Mouse (Mus musculus) stomach, embryonic 15.5 days (tissue): Measurements from ENCODE around the gene Dok3. TPM values are rescaled to one million over a fixed set of nuclear protein-coding genes. Genes with fewer than 3 reads are reported as not detected.

Experiments
- ATAC-seq: fragments of 200-750 bp; cut with Nextera tagmentation; 2 replicates; pipeline ENCODE4 v1.8.0; 2017; ENCODE audit warnings: low read depth, moderate number of reproducible peaks, moderate TSS enrichment; ENCODE audit not compliant: insufficient read depth, low FRiP score
- H3K27ac ChIP-seq: fragments of 300-500 bp; sonication (generic); 2 replicates; pipeline ENCODE4 v1.5.1; 2015; ENCODE audit warnings: mild to moderate bottlenecking, inconsistent platforms
- H3K27me3 ChIP-seq: fragments of 300-500 bp; sonication (generic); replicated peaks from 2 replicates; pipeline ENCODE4 v1.6.1; 2015; ENCODE audit warnings: inconsistent platforms
- H3K36me3 ChIP-seq: fragments of 300-500 bp; sonication (generic); 2 replicates; pipeline ENCODE4 v1.6.1; 2015; ENCODE audit warnings: inconsistent platforms
- H3K4me1 ChIP-seq: fragments of 300-500 bp; sonication (generic); 2 replicates; pipeline ENCODE4 v1.6.1; 2015; ENCODE audit warnings: inconsistent platforms
- H3K4me2 ChIP-seq: fragments of 300-500 bp; sonication (generic); 2 replicates; pipeline ENCODE4 v1.6.1; 2015; ENCODE audit warnings: mild to moderate bottlenecking, inconsistent platforms
- H3K4me3 ChIP-seq: fragments of 300-500 bp; sonication (generic); replicated peaks from 2 replicates; pipeline ENCODE4 v1.5.1; 2015; ENCODE audit warnings: inconsistent platforms
- H3K9ac ChIP-seq: fragments of 300-500 bp; sonication (generic); 2 replicates; pipeline ENCODE4 v1.6.1; 2015; ENCODE audit warnings: inconsistent platforms
- H3K9me3 ChIP-seq: fragments of 300-500 bp; sonication (generic); 2 replicates; pipeline ENCODE4 v1.6.1; 2016; ENCODE audit warnings: inconsistent platforms
- WGBS: fragments of 180-500 bp; shearing (Covaris S2); methylation state at CpG from one replicate; pipeline ENCODE4 v1.1.7; 2015; 5-methylcytosine and 5-hydroxymethylcytosine counted together
- polyA plus RNA-seq: library from polyadenylated mRNA; unstranded; fragments of >200 nt; fragmentation: Nextera tagmentation; extraction: Ambion mirVana; gene quantifications from 2 replicates; pipeline ENCODE4 v1.2.1, GENCODE M21; 2015

Gene Dok3
- polyA plus RNA-seq, 1 experiment from 2014 or later, result 5.3 TPM

- WGBS, result 42% methylated on average over 9 of the region's 9 CpGs
- H3K4me2 ChIP-seq, result peak overlapping the region; percentile 87
- no peaks in the 10 kb centered on the region for H3K9me3 ChIP-seq
- peak overlapping the region; percentile 90 for H3K4me3 ChIP-seq
- ATAC-seq, result no peak
- H3K4me1 ChIP-seq, result peaks cover 36% of the 10 kb centered on the region
- H3K36me3 ChIP-seq, result peaks cover 8% of the 10 kb centered on the region; the same call in 1 of the 2 replicates
- no peak overlapping the region for H3K9ac ChIP-seq
- no peaks in the 10 kb centered on the region for H3K27me3 ChIP-seq
- H3K27ac ChIP-seq, result no peak overlapping the region
These were observed 15.3 kb downstream of the Dok3 start for GRCm38 (mm10) chr13:55513828-55514227.

- peak within 1 kb of the TSS; percentile 90 for H3K4me3 ChIP-seq
- under 1% methylated on average over 55 of the region's 55 CpGs for WGBS
- H3K4me1 ChIP-seq, result peaks cover 41% of the 10 kb centered on the region
- H3K27me3 ChIP-seq, result no peaks in the 10 kb centered on the region
- H3K27ac ChIP-seq, result peak within 1 kb of the TSS; percentile 94
- ATAC-seq, result peak; percentile 53
- H3K9me3 ChIP-seq, result no peaks in the 10 kb centered on the region
- H3K4me2 ChIP-seq, result peak within 1 kb of the TSS; percentile 87
- H3K36me3 ChIP-seq, result peaks cover 14% of the 10 kb centered on the region; the same call in 1 of the 2 replicates
- H3K9ac ChIP-seq, result peak within 1 kb of the TSS; percentile 88
These were observed 15.9 kb downstream of the Dok3 start, which contains the start of gene Pdlim7 for GRCm38 (mm10) chr13:55513111-55513748. Gene Pdlim7, minus strand, starts transcription at chr13:55513676.

- Histone ChIP-seq H3K9me3 (no peaks in the 10 kb centered on the region), H3K36me3 (peaks cover 21% of the 10 kb centered on the region), H3K4me2 (peak overlapping the region; percentile 87), H3K27ac (peak overlapping the region; percentile 94), H3K4me3 (peak overlapping the region; percentile 90), H3K4me1 (peaks cover 41% of the 10 kb centered on the region), H3K9ac (peak overlapping the region; percentile 88), H3K27me3 (no peaks in the 10 kb centered on the region)
- peak; percentile 53; the same call in 1 of the 2 replicates for ATAC-seq
- 2% methylated on average over 25 of the region's 25 CpGs for WGBS
These were observed 16.6 kb downstream of the Dok3 start for GRCm38 (mm10) chr13:55512379-55513031.

DNA sequence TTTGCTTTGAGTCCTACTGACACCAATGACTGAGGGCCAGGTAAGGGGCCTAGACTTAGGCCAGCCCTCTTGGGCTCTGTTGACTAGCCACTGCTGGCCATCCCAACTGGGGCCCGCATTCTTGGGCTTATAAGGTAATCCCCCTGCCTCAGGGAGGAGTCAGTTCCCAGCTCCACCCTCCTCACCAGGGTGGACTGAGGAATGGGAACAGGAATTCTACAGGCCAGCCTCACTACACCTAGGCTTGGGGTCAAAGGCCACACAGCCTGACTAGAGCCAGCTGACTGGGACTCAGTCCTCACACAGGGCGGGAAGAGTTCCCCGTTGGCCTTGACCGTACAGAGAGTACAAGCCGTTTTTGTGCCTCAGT lies 17.6 kb downstream of the Dok3 start:
- Histone ChIP-seq H3K27ac (peak overlapping the region; percentile 94), H3K9ac (no peak overlapping the region), H3K9me3 (no peaks in the 10 kb centered on the region), H3K4me3 (peak overlapping the region; percentile 90), H3K36me3 (peaks cover 30% of the 10 kb centered on the region), H3K27me3 (no peaks in the 10 kb centered on the region), H3K4me1 (peaks cover 41% of the 10 kb centered on the region), H3K4me2 (peak overlapping the region; percentile 87)
- WGBS, result 18% methylated on average over 5 of the region's 5 CpGs
- peak; percentile 11 for ATAC-seq

DNA sequence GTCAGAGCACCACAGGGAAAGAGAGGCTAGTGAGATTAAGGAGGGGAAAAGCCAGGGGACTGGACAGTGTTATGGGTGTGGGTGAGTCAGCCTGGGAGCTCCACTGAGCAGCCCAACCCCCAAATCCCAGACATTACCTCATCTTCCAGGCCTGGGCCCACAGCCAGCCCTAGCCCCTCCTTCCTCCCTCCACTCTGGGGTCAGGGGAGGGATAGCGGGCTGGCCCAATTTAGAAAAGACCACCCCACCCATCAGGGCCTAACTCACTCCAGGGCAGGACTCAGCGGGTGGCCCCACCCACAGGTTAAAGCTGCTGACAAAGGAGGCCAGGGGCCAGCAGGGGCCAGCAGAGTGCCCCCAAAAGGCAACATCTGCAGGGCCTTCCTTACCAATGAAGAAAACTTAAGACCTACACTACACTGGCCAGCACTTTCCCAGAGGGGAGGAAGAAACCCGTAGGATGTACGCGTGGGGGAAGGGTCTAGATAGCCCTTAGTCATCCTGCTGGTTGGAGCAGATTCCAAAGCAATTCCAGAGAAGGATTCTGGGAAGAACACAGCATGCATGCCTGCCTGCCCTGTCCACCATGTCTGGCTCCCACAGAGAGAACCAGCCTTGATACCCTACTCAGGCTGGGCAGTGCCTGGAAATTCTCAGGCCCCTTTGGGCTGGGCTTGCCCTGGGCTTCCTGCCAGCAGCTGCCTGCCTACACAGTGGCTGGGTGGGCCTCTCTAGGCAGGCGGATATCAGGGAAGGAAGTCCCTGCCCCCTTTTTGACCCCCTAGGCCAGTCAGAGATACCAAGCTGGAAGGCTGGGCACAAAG lies 18.2 kb downstream of the Dok3 start:
- H3K36me3 ChIP-seq, result peaks cover 36% of the 10 kb centered on the region
- no peaks in the 10 kb centered on the region for H3K9me3 ChIP-seq
- peak; percentile 73 for ATAC-seq
- H3K27me3 ChIP-seq, result no peaks in the 10 kb centered on the region
- 0 out of 2 replicates have a peak overlapping the region, but pooled peaks have one; percentile 12 for H3K9ac ChIP-seq
- H3K4me1 ChIP-seq, result peaks cover 41% of the 10 kb centered on the region
- 3% methylated on average over 6 of the region's 6 CpGs for WGBS
- H3K4me2 ChIP-seq, result peak overlapping the region; percentile 87
- H3K27ac ChIP-seq, result peak overlapping the region; percentile 94
- peak overlapping the region; percentile 90 for H3K4me3 ChIP-seq

- peak overlapping the region; percentile 90 for H3K4me3 ChIP-seq
- H3K9me3 ChIP-seq, result no peaks in the 10 kb centered on the region
These were observed 18.8 kb downstream of the Dok3 start for GRCm38 (mm10) chr13:55510332-55510667.

GRCm38 (mm10) chr13:55508531-55508930 lies 20.6 kb downstream of the Dok3 start:
- no peaks in the 10 kb centered on the region for H3K9me3 ChIP-seq
- H3K27ac ChIP-seq, result no peak overlapping the region
- no peak for ATAC-seq

More at GRCm38 (mm10) chr13:55510332-55510667, 18.8 kb downstream of the Dok3 start:
- ATAC-seq, result peak; percentile 3
- Histone ChIP-seq H3K4me2 (peak overlapping the region; percentile 87), H3K36me3 (peaks cover 39% of the 10 kb centered on the region), H3K27ac (peak overlapping the region; percentile 94), H3K27me3 (no peaks in the 10 kb centered on the region), H3K9ac (0 out of 2 replicates have a peak overlapping the region, but pooled peaks have one; percentile 12), H3K4me1 (peaks cover 41% of the 10 kb centered on the region)
- 19% methylated on average over 3 of the region's 3 CpGs for WGBS

DNA sequence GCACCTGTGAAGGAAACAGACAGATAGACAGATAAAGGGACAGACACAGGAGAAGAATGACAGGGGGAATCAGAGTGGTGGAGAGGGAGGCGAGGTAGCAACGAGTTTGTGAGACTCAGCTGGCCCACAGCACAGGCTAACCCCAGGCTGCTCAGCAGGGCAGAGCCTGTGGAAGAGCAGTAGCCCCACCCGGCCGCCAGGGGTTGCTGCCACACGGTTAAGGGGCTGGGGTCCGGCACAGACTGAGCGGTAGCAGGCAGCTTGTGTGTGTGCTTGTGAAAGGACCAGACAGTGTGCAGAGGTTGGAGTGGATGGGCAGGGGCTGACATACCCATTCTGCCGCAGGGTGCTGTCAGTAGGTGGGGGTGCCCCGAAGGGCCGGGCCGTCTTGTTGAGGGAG lies 21.2 kb downstream of the Dok3 start:
- no peak for ATAC-seq
- H3K27ac ChIP-seq, result no peak overlapping the region
- WGBS, result 73% methylated on average over 11 of the region's 11 CpGs

More at GRCm38 (mm10) chr13:55508531-55508930, 20.6 kb downstream of the Dok3 start:
- peaks cover 55% of the 10 kb centered on the region for H3K36me3 ChIP-seq
- no peak overlapping the region for H3K9ac ChIP-seq
- no peak overlapping the region for H3K4me3 ChIP-seq
- WGBS, result 91% methylated on average over 10 of the region's 10 CpGs
- no peak overlapping the region for H3K4me2 ChIP-seq
- H3K4me1 ChIP-seq, result peaks cover 41% of the 10 kb centered on the region
- no peaks in the 10 kb centered on the region for H3K27me3 ChIP-seq

GRCm38 (mm10) chr13:55506697-55507096 lies 22.4 kb downstream of the Dok3 start:
- peaks cover 63% of the 10 kb centered on the region for H3K36me3 ChIP-seq
- WGBS, result 87% methylated on average over 10 of the region's 10 CpGs
- no peak for ATAC-seq

More for the DNA sequence above, 21.2 kb downstream of the Dok3 start:
- Histone ChIP-seq H3K27me3 (no peaks in the 10 kb centered on the region), H3K9me3 (no peaks in the 10 kb centered on the region), H3K9ac (no peak overlapping the region), H3K4me1 (peaks cover 41% of the 10 kb centered on the region), H3K4me2 (no peak overlapping the region), H3K4me3 (no peak overlapping the region), H3K36me3 (peaks cover 56% of the 10 kb centered on the region)

GRCm38 (mm10) chr13:55505810-55506209 lies 23.3 kb downstream of the Dok3 start:
- Histone ChIP-seq H3K9ac (no peak overlapping the region), H3K36me3 (peaks cover 63% of the 10 kb centered on the region), H3K4me2 (no peak overlapping the region), H3K4me1 (peaks cover 23% of the 10 kb centered on the region), H3K27me3 (no peaks in the 10 kb centered on the region), H3K9me3 (no peaks in the 10 kb centered on the region), H3K27ac (no peak overlapping the region), H3K4me3 (no peak overlapping the region)
- WGBS, result 90% methylated on average over 9 of the region's 9 CpGs
- ATAC-seq, result no peak

More at GRCm38 (mm10) chr13:55506697-55507096, 22.4 kb downstream of the Dok3 start:
- no peaks in the 10 kb centered on the region for H3K27me3 ChIP-seq
- no peak overlapping the region for H3K27ac ChIP-seq
- no peak overlapping the region for H3K4me3 ChIP-seq
- H3K9ac ChIP-seq, result no peak overlapping the region
- no peaks in the 10 kb centered on the region for H3K9me3 ChIP-seq
- no peak overlapping the region for H3K4me2 ChIP-seq
- peaks cover 32% of the 10 kb centered on the region for H3K4me1 ChIP-seq

- Histone ChIP-seq H3K4me2 (no peak overlapping the region), H3K4me1 (peaks cover 9% of the 10 kb centered on the region), H3K27ac (no peak overlapping the region), H3K9me3 (no peaks in the 10 kb centered on the region), H3K9ac (no peak overlapping the region), H3K36me3 (peaks cover 59% of the 10 kb centered on the region), H3K27me3 (no peaks in the 10 kb centered on the region), H3K4me3 (no peak overlapping the region)
- 81% methylated on average over 5 of the region's 5 CpGs for WGBS
- no peak for ATAC-seq
These were observed 24.7 kb downstream of the Dok3 start for GRCm38 (mm10) chr13:55504390-55504789.
